Mouse (Mus musculus) intestine, postnatal 0 days (tissue): Measurements from ENCODE around the gene Srprb. TPM values are rescaled to one million over a fixed set of nuclear protein-coding genes. Genes with fewer than 3 reads are reported as not detected.

Experiments
- ATAC-seq: fragments of 200-750 bp; cut with Nextera tagmentation; 2 replicates; pipeline ENCODE4 v1.8.0; 2017; ENCODE audit warnings: mild to moderate bottlenecking, moderate TSS enrichment, moderate library complexity
- H3K27ac ChIP-seq: fragments of 300-500 bp; sonication (generic); 2 replicates; pipeline ENCODE4 v1.5.1; 2014; ENCODE audit warnings: mild to moderate bottlenecking, low read depth, low read length, moderate library complexity
- H3K27me3 ChIP-seq: fragments of 300-500 bp; sonication (generic); replicated peaks from 2 replicates; pipeline ENCODE4 v1.6.1; 2014; ENCODE audit warnings: low read length, mixed read lengths; ENCODE audit not compliant: control insufficient read depth, insufficient read depth
- H3K36me3 ChIP-seq: fragments of 300-500 bp; sonication (generic); 2 replicates; pipeline ENCODE4 v1.6.1; 2014; ENCODE audit warnings: mild to moderate bottlenecking, moderate library complexity; ENCODE audit not compliant: control insufficient read depth, insufficient read depth
- H3K4me1 ChIP-seq: fragments of 300-500 bp; sonication (generic); replicated peaks from 2 replicates; pipeline ENCODE4 v1.6.1; 2014; ENCODE audit warnings: antibody characterized with exemption, low read length, mixed read lengths; ENCODE audit not compliant: control insufficient read depth, insufficient read depth
- H3K4me2 ChIP-seq: fragments of 300-500 bp; sonication (generic); replicated peaks from 2 replicates; pipeline ENCODE4 v1.6.1; 2014; ENCODE audit warnings: low read depth, mild to moderate bottlenecking, moderate library complexity
- H3K4me3 ChIP-seq: fragments of 300-500 bp; sonication (generic); 2 replicates; pipeline ENCODE4 v1.5.1; 2014; ENCODE audit warnings: low read depth, low read length
- H3K9ac ChIP-seq: fragments of 300-500 bp; sonication (generic); 2 replicates; pipeline ENCODE4 v1.6.1; 2014; ENCODE audit warnings: mild to moderate bottlenecking, low read depth, low read length
- H3K9me3 ChIP-seq: fragments of 300-500 bp; sonication (generic); 2 replicates; pipeline ENCODE4 v1.6.1; 2016; ENCODE audit warnings: mixed run types; ENCODE audit not compliant: control insufficient read depth
- CTCF ChIP-seq: sonication (generic); IDR thresholded peaks from 2 replicates; pipeline ENCODE4 v1.5.1; 2016; ENCODE audit warnings: low read depth, mild to moderate bottlenecking, control low read depth, antibody characterized with exemption, moderate library complexity
- WGBS: fragments of 180-500 bp; shearing (Covaris S2); extraction: QIAGEN DNeasy Blood & Tissue Kit; methylation state at CpG from one replicate; pipeline ENCODE4 v1.1.7; 2014; 5-methylcytosine and 5-hydroxymethylcytosine counted together
- polyA plus RNA-seq: library from polyadenylated mRNA; unstranded; fragments of >200 nt; fragmentation: Nextera tagmentation; extraction: Ambion mirVana; gene quantifications from 2 replicates; pipeline ENCODE4 v1.2.1, GENCODE M21; 2015

Srprb gene
- 20.7 and 21.4 TPM in 2 replicates for polyA plus RNA-seq

- peak; percentile 97 for ATAC-seq
- WGBS = under 1% methylated on average over 45 of the region's 45 CpGs
- no peaks in the 10 kb centered on the region for H3K27me3 ChIP-seq
- peaks cover 13% of the 10 kb centered on the region for H3K36me3 ChIP-seq
- H3K4me3 ChIP-seq = peak within 1 kb of the TSS; percentile 69
- H3K4me1 ChIP-seq = no peaks in the 10 kb centered on the region
- peak within 1 kb of the TSS; percentile 68 for H3K4me2 ChIP-seq
- H3K9me3 ChIP-seq = no peaks in the 10 kb centered on the region
- peak within 1 kb of the TSS; percentile 64 for H3K9ac ChIP-seq
- no peak for TF ChIP-seq CTCF
- peak within 1 kb of the TSS; percentile 63 for H3K27ac ChIP-seq
Observed at GRCm38 (mm10) chr9:103201561-103202260, at the start of gene Srprb. TSS of gene Srprb (minus strand) at chr9:103202137.

- Histone ChIP-seq H3K9ac (no peak overlapping the region), H3K4me1 (no peaks in the 10 kb centered on the region), H3K4me2 (no peak overlapping the region), H3K27me3 (no peaks in the 10 kb centered on the region), H3K9me3 (no peaks in the 10 kb centered on the region), H3K36me3 (no peaks in the 10 kb centered on the region), H3K27ac (no peak overlapping the region), H3K4me3 (no peak overlapping the region)
- TF ChIP-seq CTCF = no peak
- ATAC-seq = no peak
- 56% methylated on average over 4 of the region's 4 CpGs for WGBS
Observed at GRCm38 (mm10) chr9:103248618-103249017, 46.7 kb upstream of the Srprb start.

- no peak overlapping the region for H3K9ac ChIP-seq
- WGBS = 77% methylated on average over 8 of the region's 8 CpGs
- no peaks in the 10 kb centered on the region; the same call in 1 of the 2 replicates for H3K4me1 ChIP-seq
- H3K36me3 ChIP-seq = no peaks in the 10 kb centered on the region
- no peaks in the 10 kb centered on the region for H3K27me3 ChIP-seq
- H3K27ac ChIP-seq = no peak overlapping the region
- H3K4me3 ChIP-seq = no peak overlapping the region
- no peaks in the 10 kb centered on the region for H3K9me3 ChIP-seq
- peak; percentile 30; the same call in 1 of the 2 replicates for TF ChIP-seq CTCF
- no peak overlapping the region for H3K4me2 ChIP-seq
- ATAC-seq = no peak
Observed at GRCm38 (mm10) chr9:103246526-103247168, 44.7 kb upstream of the Srprb start.

GRCm38 (mm10) chr9:103243640-103244039 lies 41.7 kb upstream of the Srprb start:
- Histone ChIP-seq H3K27me3 (no peaks in the 10 kb centered on the region), H3K4me2 (no peak overlapping the region), H3K4me3 (no peak overlapping the region), H3K4me1 (no peaks in the 10 kb centered on the region; the same call in 1 of the 2 replicates), H3K9ac (no peak overlapping the region), H3K27ac (no peak overlapping the region), H3K36me3 (no peaks in the 10 kb centered on the region), H3K9me3 (no peaks in the 10 kb centered on the region)
- peak; percentile 57; the same call in 1 of the 2 replicates for ATAC-seq
- WGBS = 55% methylated on average over 4 of the region's 4 CpGs
- TF ChIP-seq CTCF = no peak

GRCm38 (mm10) chr9:103241206-103241605 lies 39.3 kb upstream of the Srprb start:
- H3K4me1 ChIP-seq = no peaks in the 10 kb centered on the region; the same call in 1 of the 2 replicates
- no peaks in the 10 kb centered on the region for H3K9me3 ChIP-seq
- H3K4me2 ChIP-seq = no peak overlapping the region
- no peak overlapping the region for H3K4me3 ChIP-seq
- no peak overlapping the region for H3K27ac ChIP-seq
- ATAC-seq = no peak
- no peaks in the 10 kb centered on the region for H3K27me3 ChIP-seq
- H3K9ac ChIP-seq = no peak overlapping the region
- WGBS = 76% methylated on average over 2 of the region's 2 CpGs
- H3K36me3 ChIP-seq = no peaks in the 10 kb centered on the region
- no peak for TF ChIP-seq CTCF

GRCm38 (mm10) chr9:103239471-103239870 lies 37.5 kb upstream of the Srprb start:
- Histone ChIP-seq H3K9me3 (no peaks in the 10 kb centered on the region), H3K4me1 (peaks cover 5% of the 10 kb centered on the region), H3K27ac (no peak overlapping the region), H3K4me2 (no peak overlapping the region), H3K27me3 (no peaks in the 10 kb centered on the region), H3K36me3 (no peaks in the 10 kb centered on the region), H3K9ac (no peak overlapping the region), H3K4me3 (no peak overlapping the region)
- TF ChIP-seq CTCF = no peak
- WGBS = 87% methylated on average over 6 of the region's 6 CpGs
- no peak for ATAC-seq
